Mouse (Mus musculus) intestine, embryonic 16.5 days (tissue): ENCODE results near the gene Prkca. TPM values are rescaled to one million over a fixed set of nuclear protein-coding genes. Genes with fewer than 3 reads are reported as not detected.

Experiments
- ATAC-seq: fragments of 200-750 bp; cut with Nextera tagmentation; 2 replicates; pipeline ENCODE4 v1.8.0; 2017; ENCODE audit warnings: moderate TSS enrichment, moderate library complexity
- H3K27ac ChIP-seq: fragments of 300-500 bp; sonication (generic); 2 replicates; pipeline ENCODE4 v1.5.1; 2014; ENCODE audit warnings: mild to moderate bottlenecking, low read length
- H3K27me3 ChIP-seq: fragments of 300-500 bp; sonication (generic); replicated peaks from 2 replicates; pipeline ENCODE4 v1.6.1; 2014; ENCODE audit warnings: low read length, control low read depth, mixed read lengths; ENCODE audit not compliant: control insufficient read depth, insufficient read depth
- H3K36me3 ChIP-seq: fragments of 300-500 bp; sonication (generic); 2 replicates; pipeline ENCODE4 v1.6.1; 2014; ENCODE audit warnings: low read length, control low read depth; ENCODE audit not compliant: control insufficient read depth, insufficient read depth
- H3K4me1 ChIP-seq: fragments of 300-500 bp; sonication (generic); 2 replicates; pipeline ENCODE4 v1.6.1; 2014; ENCODE audit warnings: low read length, control low read depth, mixed read lengths; ENCODE audit not compliant: control insufficient read depth, insufficient read depth
- H3K4me2 ChIP-seq: fragments of 300-500 bp; sonication (generic); 2 replicates; pipeline ENCODE4 v1.6.1; 2014; ENCODE audit warnings: low read depth, low read length, control low read depth
- H3K4me3 ChIP-seq: fragments of 300-500 bp; sonication (generic); 2 replicates; pipeline ENCODE4 v1.5.1; 2014; ENCODE audit warnings: mild to moderate bottlenecking, low read length
- H3K9ac ChIP-seq: fragments of 300-500 bp; sonication (generic); 2 replicates; pipeline ENCODE4 v1.6.1; 2014; ENCODE audit warnings: low read depth, low read length
- H3K9me3 ChIP-seq: fragments of 300-500 bp; sonication (generic); 2 replicates; pipeline ENCODE4 v1.6.1; 2016; ENCODE audit warnings: low read length, control low read depth; ENCODE audit not compliant: control insufficient read depth
- WGBS: fragments of 180-500 bp; shearing (Covaris S2); extraction: QIAGEN DNeasy Blood & Tissue Kit; methylation state at CpG from one replicate; pipeline ENCODE4 v1.1.7; 2014; 5-methylcytosine and 5-hydroxymethylcytosine counted together
- polyA plus RNA-seq: library from polyadenylated mRNA; unstranded; fragments of >200 nt; fragmentation: Nextera tagmentation; extraction: Ambion mirVana; gene quantifications from 2 replicates; pipeline ENCODE4 v1.2.1, GENCODE M21; 2015

The Prkca gene
- polyA plus RNA-seq, 1 experiment from 2014 or later, result 20.3 TPM

GRCm38 (mm10) chr11:108330818-108331217 is 12.9 kb downstream of the Prkca start:
- Histone ChIP-seq H3K9me3 (no peaks in the 10 kb centered on the region), H3K36me3 (no peaks in the 10 kb centered on the region), H3K27ac (no peak overlapping the region), H3K27me3 (no peaks in the 10 kb centered on the region), H3K4me3 (no peak overlapping the region), H3K9ac (no peak overlapping the region), H3K4me1 (peaks cover 20% of the 10 kb centered on the region; the same call in 1 of the 2 replicates), H3K4me2 (no peak overlapping the region)
- ATAC-seq, result no peak
- WGBS, result 80% methylated on average over 11 of the region's 11 CpGs

- Histone ChIP-seq H3K4me1 (peaks cover 15% of the 10 kb centered on the region; the same call in 1 of the 2 replicates), H3K4me2 (no peak overlapping the region), H3K27me3 (no peaks in the 10 kb centered on the region), H3K9ac (no peak overlapping the region), H3K9me3 (no peaks in the 10 kb centered on the region), H3K27ac (no peak overlapping the region), H3K36me3 (no peaks in the 10 kb centered on the region), H3K4me3 (no peak overlapping the region)
- ATAC-seq, result no peak
- WGBS, result 83% methylated on average over 8 of the region's 8 CpGs
Observed at GRCm38 (mm10) chr11:108325943-108326342, 17.8 kb downstream of the Prkca start.

- no peak overlapping the region for H3K9ac ChIP-seq
- H3K27ac ChIP-seq, result no peak overlapping the region
- WGBS, result 85% methylated on average over 2 of the region's 2 CpGs
- ATAC-seq, result no peak
- H3K4me1 ChIP-seq, result 0 out of 2 replicates have a peak, but pooled peaks cover 6% of the 10 kb centered on the region
- H3K4me2 ChIP-seq, result no peak overlapping the region
- no peaks in the 10 kb centered on the region for H3K27me3 ChIP-seq
- no peak overlapping the region for H3K4me3 ChIP-seq
- H3K36me3 ChIP-seq, result no peaks in the 10 kb centered on the region
- no peaks in the 10 kb centered on the region for H3K9me3 ChIP-seq
Observed at GRCm38 (mm10) chr11:108322156-108322555, 21.6 kb downstream of the Prkca start.

- Histone ChIP-seq H3K4me1 (0 out of 2 replicates have a peak, but pooled peaks cover 4% of the 10 kb centered on the region), H3K36me3 (no peaks in the 10 kb centered on the region), H3K9ac (no peak overlapping the region), H3K27me3 (no peaks in the 10 kb centered on the region), H3K9me3 (no peaks in the 10 kb centered on the region), H3K4me3 (no peak overlapping the region), H3K27ac (no peak overlapping the region), H3K4me2 (no peak overlapping the region)
- 80% methylated on average over 7 of the region's 7 CpGs for WGBS
- no peak for ATAC-seq
Observed at GRCm38 (mm10) chr11:108320561-108320960, 23.2 kb downstream of the Prkca start.

- ATAC-seq, result no peak
- Histone ChIP-seq H3K36me3 (no peaks in the 10 kb centered on the region), H3K4me2 (no peak overlapping the region), H3K27ac (no peak overlapping the region), H3K9ac (no peak overlapping the region), H3K4me3 (no peak overlapping the region), H3K9me3 (no peaks in the 10 kb centered on the region), H3K27me3 (no peaks in the 10 kb centered on the region), H3K4me1 (0 out of 2 replicates have a peak, but pooled peaks cover 4% of the 10 kb centered on the region)
- 89% methylated on average over 11 of the region's 11 CpGs for whole genome bisulfite sequencing
Observed at GRCm38 (mm10) chr11:108319162-108319561, 24.6 kb downstream of the Prkca start.

GRCm38 (mm10) chr11:108317878-108318277 is 25.9 kb downstream of the Prkca start:
- Histone ChIP-seq H3K4me1 (0 out of 2 replicates have a peak, but pooled peaks cover 2% of the 10 kb centered on the region), H3K36me3 (no peaks in the 10 kb centered on the region), H3K27ac (no peak overlapping the region), H3K4me2 (no peak overlapping the region), H3K9ac (no peak overlapping the region), H3K4me3 (no peak overlapping the region), H3K9me3 (no peaks in the 10 kb centered on the region), H3K27me3 (no peaks in the 10 kb centered on the region)
- 77% methylated on average over 6 of the region's 6 CpGs for WGBS
- ATAC-seq, result no peak

GRCm38 (mm10) chr11:108315736-108316135 is 28.0 kb downstream of the Prkca start:
- no peak overlapping the region for H3K4me3 ChIP-seq
- peaks cover 9% of the 10 kb centered on the region; the same call in 1 of the 2 replicates for H3K4me1 ChIP-seq
- no peak overlapping the region for H3K27ac ChIP-seq
- H3K36me3 ChIP-seq, result no peaks in the 10 kb centered on the region
- no peaks in the 10 kb centered on the region for H3K27me3 ChIP-seq
- 84% methylated on average over 7 of the region's 7 CpGs for WGBS
- H3K9me3 ChIP-seq, result no peaks in the 10 kb centered on the region
- ATAC-seq, result no peak
- H3K9ac ChIP-seq, result no peak overlapping the region
- H3K4me2 ChIP-seq, result no peak overlapping the region

- H3K27ac ChIP-seq, result no peak overlapping the region
- peaks cover 15% of the 10 kb centered on the region for H3K4me1 ChIP-seq
- WGBS, result 72% methylated on average over 5 of the region's 5 CpGs
- H3K4me2 ChIP-seq, result no peak overlapping the region
- no peak overlapping the region for H3K9ac ChIP-seq
- no peak overlapping the region for H3K4me3 ChIP-seq
- no peaks in the 10 kb centered on the region for H3K9me3 ChIP-seq
- H3K27me3 ChIP-seq, result no peaks in the 10 kb centered on the region
- no peak for ATAC-seq
- no peaks in the 10 kb centered on the region for H3K36me3 ChIP-seq
Observed at GRCm38 (mm10) chr11:108312516-108312915, 31.2 kb downstream of the Prkca start.

GRCm38 (mm10) chr11:108311912-108312311 is 31.8 kb downstream of the Prkca start:
- 60% methylated on average over 2 of the region's 2 CpGs for WGBS

GRCm38 (mm10) chr11:108309791-108310190 is 33.9 kb downstream of the Prkca start:
- H3K27ac ChIP-seq, result peak overlapping the region; percentile 66
- peak; percentile 89 for ATAC-seq
- H3K27me3 ChIP-seq, result no peaks in the 10 kb centered on the region
- 62% methylated on average over 5 of the region's 5 CpGs for WGBS
- H3K36me3 ChIP-seq, result no peaks in the 10 kb centered on the region
- H3K4me1 ChIP-seq, result peaks cover 33% of the 10 kb centered on the region
- H3K9me3 ChIP-seq, result no peaks in the 10 kb centered on the region
- H3K4me3 ChIP-seq, result no peak overlapping the region
- H3K4me2 ChIP-seq, result peak overlapping the region; percentile 35
- no peak overlapping the region for H3K9ac ChIP-seq

More at GRCm38 (mm10) chr11:108311912-108312311, 31.8 kb downstream of the Prkca start:
- Histone ChIP-seq H3K4me1 (peaks cover 19% of the 10 kb centered on the region), H3K4me2 (no peak overlapping the region), H3K36me3 (no peaks in the 10 kb centered on the region), H3K27ac (no peak overlapping the region), H3K27me3 (no peaks in the 10 kb centered on the region), H3K9me3 (no peaks in the 10 kb centered on the region), H3K4me3 (no peak overlapping the region), H3K9ac (no peak overlapping the region)
- ATAC-seq, result no peak
